Mouse (Mus musculus) lung, adult 2 months (tissue): Measurements from ENCODE around the gene Lsamp.

ENCODE experiments used
- CTCF ChIP-seq: fragments of 200-500 bp; IDR thresholded peaks from 2 replicates; pipeline ENCODE4 v1.5.1; 2011; ENCODE audit warnings: mild to moderate bottlenecking, low read length, control low read depth; ENCODE audit not compliant: insufficient read depth
- POLR2A ChIP-seq: fragments of 200-500 bp; IDR thresholded peaks from 2 replicates; pipeline ENCODE4 v1.6.1; 2011; ENCODE audit warnings: low read depth, mild to moderate bottlenecking, control low read depth, low read length, borderline replicate concordance; ENCODE audit errors: extremely low read depth

GRCm38 (mm10) chr16:40710068-40710467, 725.9 kb downstream of the Lsamp start:
- TF ChIP-seq POLR2A (no peak), CTCF (no peak)
